Comparison of ENCODE assay signal across 1 mouse cellular context in genomic region chr10:82759706-82760105, GRCm38 (mm10).
TF ChIP-seq lines count a peak whose summit lies in the region.

No protein-coding gene starts in this region.

TF ChIP-seq in MEL, 35 proteins besides CTCF, POLR2A, EP300 and RAD21 (continued from another document):
- TF ChIP-seq ZKSCAN1 (IDR thresholded peaks at IDR 0.05; ENCODE audit: low read depth, low read length) (peak; percentile 87), RCOR1 (IDR thresholded peaks at IDR 0.05; ENCODE audit: low read depth, low read length) (no peak)
TF ChIP-seq in MEL: peak in this region for 2.
